Mouse (Mus musculus): ENCODE results near the gene Stfa2l1. TPM values are rescaled to one million over a fixed set of nuclear protein-coding genes. Genes with fewer than 3 reads are reported as not detected.

The Stfa2l1 gene
- 0.77 TPM for polyA plus RNA-seq (2014; fragmentation: Illumina TruSeq; extraction: RNeasy Lipid Tissue Mini Kit (QIAGEN cat#74804); ENCODE audit: low read depth, low replicate concordance)

DNA sequence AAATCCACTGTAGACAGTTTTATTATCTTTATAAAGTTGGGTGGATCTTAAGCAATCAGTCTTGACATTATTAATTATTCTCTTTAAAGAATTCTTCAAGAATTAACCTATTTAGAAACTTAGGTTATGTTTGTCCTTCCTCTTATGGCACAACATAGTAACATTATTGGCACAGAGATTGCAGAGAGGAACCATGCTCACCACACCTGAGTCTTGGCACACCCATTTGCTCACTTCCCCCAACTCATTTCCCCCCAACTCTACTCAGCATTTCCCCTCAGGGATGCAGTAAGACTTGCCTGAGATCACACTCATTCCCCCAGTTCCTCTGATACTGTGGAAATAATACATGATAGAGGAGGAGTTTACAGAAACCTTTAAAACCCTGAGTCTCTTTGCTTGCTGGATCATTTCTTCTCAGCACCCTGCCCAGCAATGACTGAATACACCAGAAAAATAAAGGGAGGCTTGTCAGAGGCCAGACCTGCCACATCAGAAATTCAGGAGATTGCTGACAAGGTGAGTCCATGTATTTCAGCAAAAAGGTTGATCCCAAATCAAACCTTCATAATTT lies at the start of gene Stfa2l1:
Gene Stfa2l1, plus strand, starts transcription at position 410 of the 574 bp plus-strand sequence.

GRCm38 (mm10) chr16:36131141-36131540 lies 25.5 kb upstream of the Stfa2l1 start, which contains the start of gene Csta1:
Gene Csta1 (minus strand): TSS chr16:36131241.

GRCm38 (mm10) chr16:36183912-36184311 lies 27.3 kb downstream of the Stfa2l1 start, which contains the start of gene Gm5483:
Gene Gm5483 (plus strand): TSS chr16:36184212.

GRCm38 (mm10) chr16:36209967-36210453 lies 53.4 kb downstream of the Stfa2l1 start, which contains the start of gene Gm5416:
Gene Gm5416 (plus strand): TSS chr16:36210403.

Other genes with a start within 250 kb of the Stfa2l1 start
- gene Parp9, start 218.3 kb upstream of the Stfa2l1 start, polyA plus RNA-seq (2014; fragmentation: Illumina TruSeq; extraction: RNeasy Lipid Tissue Mini Kit (QIAGEN cat#74804); ENCODE audit: low read depth, low replicate concordance): 1.6 TPM
- 1.3 TPM for gene Dtx3l, start 217.7 kb upstream of the Stfa2l1 start, polyA plus RNA-seq (2014; fragmentation: Illumina TruSeq; extraction: RNeasy Lipid Tissue Mini Kit (QIAGEN cat#74804); ENCODE audit: low read depth, low replicate concordance)
- 54.2 TPM for gene Kpna1, start 178.1 kb upstream of the Stfa2l1 start, polyA plus RNA-seq (2014; fragmentation: Illumina TruSeq; extraction: RNeasy Lipid Tissue Mini Kit (QIAGEN cat#74804); ENCODE audit: low read depth, low replicate concordance)
- gene Wdr5b, start 115.6 kb upstream of the Stfa2l1 start, polyA plus RNA-seq (2014; fragmentation: Illumina TruSeq; extraction: RNeasy Lipid Tissue Mini Kit (QIAGEN cat#74804); ENCODE audit: low read depth, low replicate concordance): 3.9 TPM
- 69.7 TPM for gene Fam162a, start 85.2 kb upstream of the Stfa2l1 start, polyA plus RNA-seq (2014; fragmentation: Illumina TruSeq; extraction: RNeasy Lipid Tissue Mini Kit (QIAGEN cat#74804); ENCODE audit: low read depth, low replicate concordance)
- 84.4 TPM for gene Ccdc58, start 85.1 kb upstream of the Stfa2l1 start, polyA plus RNA-seq (2014; fragmentation: Illumina TruSeq; extraction: RNeasy Lipid Tissue Mini Kit (QIAGEN cat#74804); ENCODE audit: low read depth, low replicate concordance)
- gene Csta1, start 25.6 kb upstream of the Stfa2l1 start, polyA plus RNA-seq (2014; fragmentation: Illumina TruSeq; extraction: RNeasy Lipid Tissue Mini Kit (QIAGEN cat#74804); ENCODE audit: low read depth, low replicate concordance): not detected
- gene Gm5483, start 27.4 kb downstream of the Stfa2l1 start, polyA plus RNA-seq (2014; fragmentation: Illumina TruSeq; extraction: RNeasy Lipid Tissue Mini Kit (QIAGEN cat#74804); ENCODE audit: low read depth, low replicate concordance): not detected
- 4.8 TPM for gene Gm5416, start 53.6 kb downstream of the Stfa2l1 start, polyA plus RNA-seq (2014; fragmentation: Illumina TruSeq; extraction: RNeasy Lipid Tissue Mini Kit (QIAGEN cat#74804); ENCODE audit: low read depth, low replicate concordance)
- gene 2010005H15Rik, start 64.7 kb downstream of the Stfa2l1 start, polyA plus RNA-seq (2014; fragmentation: Illumina TruSeq; extraction: RNeasy Lipid Tissue Mini Kit (QIAGEN cat#74804); ENCODE audit: low read depth, low replicate concordance): not detected
- 0.56 TPM for gene Stfa1, start 120.1 kb downstream of the Stfa2l1 start, polyA plus RNA-seq (2014; fragmentation: Illumina TruSeq; extraction: RNeasy Lipid Tissue Mini Kit (QIAGEN cat#74804); ENCODE audit: low read depth, low replicate concordance)
- gene BC117090, start 177.5 kb downstream of the Stfa2l1 start, polyA plus RNA-seq (2014; fragmentation: Illumina TruSeq; extraction: RNeasy Lipid Tissue Mini Kit (QIAGEN cat#74804); ENCODE audit: low read depth, low replicate concordance): not detected
- gene BC100530, start 210.9 kb downstream of the Stfa2l1 start, polyA plus RNA-seq (2014; fragmentation: Illumina TruSeq; extraction: RNeasy Lipid Tissue Mini Kit (QIAGEN cat#74804); ENCODE audit: low read depth, low replicate concordance): 0.55 TPM

Measured in testis, adult 10 weeks (tissue).